Mouse (Mus musculus): Measurements from ENCODE around the gene Fbxo46.

The Fbxo46 gene

GRCm38 (mm10) chr7:19093174-19093521 lies 26.5 kb upstream of the Fbxo46 start:
- DNase-seq (ENCODE audit: low read depth, low spot score): peak; percentile 69

DNA sequence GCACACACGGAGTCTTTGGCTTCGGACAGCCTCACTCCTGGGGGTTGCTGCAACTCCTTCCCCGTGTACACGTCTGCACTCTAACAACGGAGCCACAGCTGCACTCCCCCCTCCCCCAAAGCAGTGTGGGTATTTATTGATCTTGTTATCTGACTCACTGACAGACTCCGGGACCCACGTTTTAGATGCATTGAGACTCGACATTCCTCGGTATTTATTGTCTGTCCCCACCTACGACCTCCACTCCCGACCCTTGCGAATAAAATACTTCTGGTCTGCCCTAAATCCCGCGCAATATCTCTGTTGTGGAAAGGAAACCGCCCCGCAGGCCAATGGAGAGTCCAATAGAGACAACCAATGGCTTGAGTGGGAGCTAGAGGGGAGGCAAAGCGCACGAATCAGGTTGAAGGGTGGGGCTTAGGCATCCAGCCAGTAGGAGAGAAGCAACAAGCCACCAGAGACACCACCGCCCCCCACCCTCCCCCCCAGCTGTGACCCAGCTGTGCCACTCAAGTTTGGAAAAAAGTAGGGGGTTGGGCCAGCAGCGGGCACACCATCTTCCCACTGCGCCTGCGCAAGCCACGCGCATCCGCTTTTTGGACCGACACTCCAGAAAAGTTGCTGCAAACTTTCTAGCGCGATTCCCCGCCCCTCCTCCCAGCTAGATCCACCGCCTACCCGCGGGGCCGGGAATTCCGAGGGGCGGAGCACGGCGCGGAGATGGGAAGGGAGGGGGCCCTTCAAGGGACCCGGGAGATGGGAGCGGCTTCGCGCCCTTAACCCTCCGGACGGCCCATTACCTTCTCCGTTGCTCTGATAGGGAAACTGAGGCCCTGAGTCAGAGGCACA lies 25.9 kb upstream of the Fbxo46 start:
- DNase-seq (ENCODE audit: low read depth, low spot score): peak; percentile 98

DNA sequence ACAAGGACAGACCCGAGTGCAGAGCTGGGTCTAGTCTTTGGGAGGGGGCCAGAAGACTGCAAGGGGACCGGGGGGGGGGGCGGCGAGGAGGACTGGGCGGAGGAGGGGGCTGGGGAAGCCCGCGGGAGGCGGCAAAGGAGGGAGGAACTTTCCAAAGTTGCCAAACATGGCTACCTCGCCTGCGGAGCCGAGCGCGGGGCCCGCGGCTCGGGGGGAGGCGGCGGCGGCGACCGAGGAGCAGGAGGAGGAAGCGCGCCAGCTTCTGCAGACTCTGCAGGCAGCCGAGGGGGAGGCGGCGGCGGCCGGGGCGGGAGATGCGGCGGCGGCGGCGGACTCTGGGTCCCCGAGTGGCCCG lies 25.2 kb upstream of the Fbxo46 start, which contains the start of gene Six5:
Six5 (plus strand) TSS at position 124 of the 355 bp plus-strand sequence.
- DNase-seq (ENCODE audit: low read depth, low spot score): no peak

- no peak for DNase-seq (ENCODE audit: low read depth, low spot score)
Observed at GRCm38 (mm10) chr7:19094826-19095750, 24.6 kb upstream of the Fbxo46 start.

DNA sequence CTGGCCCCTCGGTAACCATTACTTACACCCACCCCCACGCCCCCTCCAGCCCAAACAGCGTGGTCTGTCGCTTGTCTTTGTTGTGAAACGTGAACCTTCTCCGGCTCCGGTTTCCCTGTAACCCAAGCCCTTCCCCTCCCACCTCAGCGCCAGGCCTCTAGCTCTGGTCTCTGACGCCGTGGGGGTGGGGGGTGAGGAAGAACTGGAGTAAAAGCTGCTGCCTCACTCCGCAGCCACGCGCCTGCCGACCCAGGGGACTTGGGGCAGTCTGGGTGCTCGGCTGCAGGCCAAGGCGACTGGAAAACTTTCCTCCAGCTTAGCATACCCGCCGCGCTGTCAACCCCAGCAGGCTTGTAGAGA lies 23.9 kb upstream of the Fbxo46 start:
- DNase-seq (ENCODE audit: low read depth, low spot score): peak; percentile 82

GRCm38 (mm10) chr7:19096421-19096976 lies 23.2 kb upstream of the Fbxo46 start:
- DNase-seq (ENCODE audit: low read depth, low spot score): no peak

GRCm38 (mm10) chr7:19097217-19097616 lies 22.4 kb upstream of the Fbxo46 start:
- DNase-seq (ENCODE audit: low read depth, low spot score): no peak

DNA sequence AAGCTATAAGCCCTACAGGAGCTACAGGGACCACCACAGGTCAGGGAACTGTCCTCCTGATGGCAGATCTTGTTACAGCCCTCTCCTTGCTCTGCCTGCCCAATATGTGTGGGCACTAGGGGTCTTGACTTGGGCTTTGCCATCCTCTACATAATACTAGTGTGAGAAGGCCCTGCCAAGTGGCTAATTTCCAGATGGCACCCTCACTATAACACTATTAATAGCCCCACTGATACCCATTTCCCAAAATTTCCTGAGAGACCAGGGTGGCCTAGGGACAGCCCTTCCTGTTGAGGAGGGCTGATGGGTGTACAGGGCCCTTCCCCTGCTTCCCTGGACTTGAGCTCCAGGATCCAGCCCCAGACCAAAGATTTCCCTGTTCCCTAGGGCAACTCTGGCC lies 21.8 kb upstream of the Fbxo46 start:
- DNase-seq (ENCODE audit: low read depth, low spot score): no peak

- no peak for DNase-seq (ENCODE audit: low read depth, low spot score)
Observed at GRCm38 (mm10) chr7:19098811-19099210, 20.8 kb upstream of the Fbxo46 start.

- no peak for DNase-seq (ENCODE audit: low read depth, low spot score)
Observed at GRCm38 (mm10) chr7:19100290-19100689, 19.4 kb upstream of the Fbxo46 start.

DNA sequence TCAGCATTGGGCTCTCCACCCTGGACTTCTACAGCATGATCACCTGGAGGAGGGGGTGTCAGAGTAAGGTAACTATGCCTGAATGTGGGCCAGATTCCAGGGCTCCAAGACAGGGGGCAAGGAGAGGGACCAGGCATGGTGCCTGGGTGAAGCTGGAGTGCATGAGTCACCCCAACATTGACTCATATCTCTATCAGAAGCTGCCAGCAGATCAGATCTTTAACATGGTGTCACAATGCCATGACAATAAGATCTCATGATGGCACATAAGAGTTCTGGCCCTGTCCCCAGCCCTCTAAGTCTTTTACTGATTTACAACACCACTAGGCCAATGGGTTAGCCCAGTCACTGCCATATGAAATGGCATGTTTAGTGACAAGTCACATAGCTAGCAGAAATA lies 15.9 kb upstream of the Fbxo46 start:
- DNase-seq (ENCODE audit: low read depth, low spot score): no peak

- no peak for DNase-seq (ENCODE audit: low read depth, low spot score)
Observed at GRCm38 (mm10) chr7:19104486-19104885, 15.2 kb upstream of the Fbxo46 start.

DNA sequence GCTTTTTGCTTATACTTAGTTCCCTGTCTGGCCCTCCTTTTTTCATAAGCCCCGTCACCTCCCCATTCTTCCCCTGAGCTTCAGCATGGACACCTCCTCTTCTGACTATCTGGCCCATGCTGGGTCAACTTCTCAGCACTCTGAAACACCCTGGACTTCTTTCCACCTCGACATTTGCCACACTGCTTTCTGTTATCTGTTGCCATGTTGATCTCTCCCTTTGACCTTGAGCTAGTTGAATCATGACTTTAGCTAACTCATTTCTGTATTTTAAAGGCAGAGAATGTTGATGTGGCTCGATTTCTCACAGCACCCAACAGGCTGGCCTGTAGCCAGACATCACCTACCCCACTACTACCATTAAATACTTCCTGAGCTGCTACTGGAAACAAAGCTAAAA lies 12.2 kb upstream of the Fbxo46 start:
- no peak for DNase-seq (ENCODE audit: low read depth, low spot score)

DNA sequence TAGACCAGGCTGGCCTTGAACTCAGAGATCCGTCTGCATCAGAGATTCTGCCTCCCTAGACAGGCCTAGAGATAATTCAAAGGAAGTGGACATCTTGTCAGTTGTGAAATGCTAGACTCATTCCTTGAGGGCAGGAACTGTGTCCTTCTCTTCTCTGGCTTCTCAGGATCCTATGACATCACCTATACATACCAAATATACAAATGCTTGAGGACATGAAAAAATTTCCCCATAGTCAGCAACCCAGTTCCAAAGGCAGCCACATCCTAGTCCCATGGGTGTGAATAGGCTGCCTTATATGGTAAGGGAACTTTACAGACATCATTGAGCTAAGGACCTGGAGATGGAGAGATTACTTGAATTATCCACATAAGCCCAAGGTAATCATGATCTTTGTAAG lies 10.1 kb upstream of the Fbxo46 start:
- no peak for DNase-seq (ENCODE audit: low read depth, low spot score)

- no peak for DNase-seq (ENCODE audit: low read depth, low spot score)
Observed at GRCm38 (mm10) chr7:19118028-19118771, 1.5 kb upstream of the Fbxo46 start, which contains the start of gene Gm4969. Gene Gm4969, minus strand, starts transcription at chr7:19118368.

GRCm38 (mm10) chr7:19119083-19119482 lies 576 bp upstream of the Fbxo46 start:
- no peak for DNase-seq (ENCODE audit: low read depth, low spot score)

GRCm38 (mm10) chr7:19121686-19122085 lies 2.0 kb downstream of the Fbxo46 start:
- DNase-seq (ENCODE audit: low read depth, low spot score): no peak

- no peak for DNase-seq (ENCODE audit: low read depth, low spot score)
Observed at GRCm38 (mm10) chr7:19124713-19125112, 5.1 kb downstream of the Fbxo46 start.

DNA sequence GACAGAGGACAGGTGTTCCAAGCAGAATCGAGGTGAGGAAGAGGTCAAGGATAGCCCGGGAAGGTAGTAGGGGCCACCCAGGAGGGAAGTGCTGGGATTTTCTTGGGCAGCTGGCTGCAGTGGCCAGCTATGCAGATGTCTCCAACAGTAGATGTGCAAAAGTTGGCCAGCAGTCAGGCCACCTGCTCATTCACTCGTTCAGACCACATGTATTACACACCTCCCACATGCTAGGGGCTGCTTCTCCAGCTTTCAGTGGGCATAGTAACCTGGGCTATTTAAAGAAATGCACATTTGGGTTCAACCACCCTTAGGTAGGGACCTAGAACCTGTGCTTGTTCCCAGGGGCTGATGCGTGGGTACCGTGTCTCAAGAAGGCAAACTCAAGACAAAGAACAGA lies 8.1 kb downstream of the Fbxo46 start:
- DNase-seq (ENCODE audit: low read depth, low spot score): no peak

DNA sequence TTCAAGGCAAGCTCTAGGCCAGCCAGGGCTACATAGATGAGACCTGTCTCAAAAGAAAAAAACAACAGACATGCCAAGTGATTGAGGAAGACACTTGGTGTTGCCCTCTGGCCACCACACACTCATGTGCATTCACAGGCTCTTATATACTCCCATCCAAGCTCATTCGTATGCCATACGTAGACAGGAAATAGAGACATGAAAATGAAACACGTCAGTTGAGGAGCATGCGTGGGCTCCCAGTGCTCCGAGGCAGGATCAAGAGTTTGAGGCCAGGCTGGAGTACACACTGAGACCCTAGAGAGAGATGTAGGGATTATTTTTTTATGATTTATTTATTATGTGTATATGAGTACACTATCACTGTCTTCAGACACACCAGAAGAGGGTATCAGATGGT lies 9.7 kb downstream of the Fbxo46 start:
- no peak for DNase-seq (ENCODE audit: low read depth, low spot score)

DNA sequence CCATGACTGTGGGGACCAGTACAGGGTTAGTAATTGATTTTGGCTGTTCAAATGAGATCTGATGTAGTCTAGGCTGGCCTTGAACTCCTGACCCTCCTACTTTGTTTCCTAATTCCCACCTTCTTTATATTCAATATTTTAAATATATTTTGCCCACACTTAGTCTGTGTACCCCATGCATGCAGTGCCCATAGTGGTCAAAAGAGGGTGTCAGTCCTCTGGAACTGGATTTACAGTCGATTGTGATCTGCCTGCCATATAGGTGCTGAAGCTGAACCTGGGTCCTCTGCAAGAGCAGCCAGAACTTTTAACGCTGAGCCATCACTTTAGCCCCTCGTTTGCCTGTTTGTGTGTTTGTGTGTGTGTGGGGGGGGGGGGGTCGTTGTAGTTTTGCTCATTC lies 11.0 kb downstream of the Fbxo46 start:
- no peak for DNase-seq (ENCODE audit: low read depth, low spot score)
